Mouse (Mus musculus) kidney, postnatal 36 days (tissue): ENCODE measurements around the gene Slc7a7.

ENCODE experiments used
- DNase-seq, 2 experiments: peaks; one replicate each; pipeline ENCODE4 v3.0.0; 2021 to 2022; ENCODE audit warnings: mixed read lengths in 2 of 2

Slc7a7 gene

GRCm38 (mm10) chr14:54432078-54432836 lies 14.7 kb upstream of the Slc7a7 start:
- peak in 1 of 2 experiments; percentile 62 for DNase-seq

GRCm38 (mm10) chr14:54431334-54432077 lies 13.9 kb upstream of the Slc7a7 start, which contains the start of gene Mmp14:
Gene Mmp14 (plus strand): TSS chr14:54431612.
- DNase-seq: peak; percentile 61 to 68

DNA sequence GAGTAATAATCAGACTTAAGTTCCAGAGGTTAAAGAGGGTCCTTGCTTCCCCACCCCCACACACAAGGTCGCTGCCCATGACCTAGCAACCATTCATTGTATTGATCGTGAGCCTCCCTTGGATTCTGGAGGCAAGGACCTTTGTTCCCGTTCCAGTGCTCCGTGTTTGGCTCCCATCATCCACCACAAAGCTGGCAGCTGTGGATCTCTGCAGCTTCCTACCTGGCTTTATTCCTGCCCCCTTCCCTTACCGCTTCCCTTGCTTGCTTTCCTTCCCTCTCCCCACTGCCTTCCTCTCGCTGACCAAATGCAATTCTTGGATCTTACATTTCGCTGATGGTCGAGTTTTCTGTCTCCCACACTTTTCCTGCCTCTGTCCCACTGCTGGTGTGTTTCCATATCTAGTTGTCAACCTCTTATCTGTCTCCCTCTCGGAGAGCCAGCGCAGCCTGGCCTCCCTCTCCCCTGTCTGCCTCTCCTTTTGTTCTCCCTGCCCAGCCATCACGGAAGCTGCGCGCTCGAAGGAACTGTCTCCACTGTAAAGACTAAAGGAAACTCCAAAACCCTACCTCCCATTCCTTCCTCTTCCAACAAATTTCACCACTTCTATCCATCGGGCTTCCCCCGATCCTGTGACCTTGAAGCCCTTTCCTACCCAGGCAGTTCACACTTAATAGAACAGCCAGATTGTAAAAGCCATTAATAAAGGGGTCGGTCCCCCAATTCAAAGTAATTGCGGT lies 13.0 kb upstream of the Slc7a7 start:
- DNase-seq: no peak

GRCm38 (mm10) chr14:54429332-54430093 lies 11.9 kb upstream of the Slc7a7 start:
- no peak for DNase-seq

DNA sequence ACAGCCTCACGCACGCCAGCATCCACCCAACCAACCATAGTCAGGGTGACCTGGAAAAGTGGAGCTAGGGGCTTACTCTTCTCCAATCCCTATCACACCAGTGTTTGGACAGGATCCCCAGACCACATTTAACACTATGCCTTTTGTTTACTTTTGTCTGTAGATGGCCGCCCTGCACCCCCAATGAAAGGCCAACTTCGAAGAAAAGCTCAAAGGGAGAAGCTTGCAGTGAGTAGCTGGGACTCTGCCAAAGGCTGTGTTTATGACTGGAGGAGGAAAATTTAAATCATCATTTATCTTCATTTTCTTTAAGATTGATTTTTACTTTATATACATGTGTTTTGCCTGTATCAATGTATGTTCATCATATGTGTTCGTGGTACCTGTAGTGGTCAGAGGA lies 10.8 kb upstream of the Slc7a7 start:
- no peak for DNase-seq

- DNase-seq: no peak
Observed at GRCm38 (mm10) chr14:54427696-54428095, 10.1 kb upstream of the Slc7a7 start.

- peak; percentile 95 to 97 for DNase-seq
Observed at GRCm38 (mm10) chr14:54426689-54427398, 9.3 kb upstream of the Slc7a7 start, which contains the start of gene Mrpl52. Gene Mrpl52 (plus strand): TSS chr14:54426909.

GRCm38 (mm10) chr14:54426003-54426688 lies 8.6 kb upstream of the Slc7a7 start:
- no peak for DNase-seq

DNA sequence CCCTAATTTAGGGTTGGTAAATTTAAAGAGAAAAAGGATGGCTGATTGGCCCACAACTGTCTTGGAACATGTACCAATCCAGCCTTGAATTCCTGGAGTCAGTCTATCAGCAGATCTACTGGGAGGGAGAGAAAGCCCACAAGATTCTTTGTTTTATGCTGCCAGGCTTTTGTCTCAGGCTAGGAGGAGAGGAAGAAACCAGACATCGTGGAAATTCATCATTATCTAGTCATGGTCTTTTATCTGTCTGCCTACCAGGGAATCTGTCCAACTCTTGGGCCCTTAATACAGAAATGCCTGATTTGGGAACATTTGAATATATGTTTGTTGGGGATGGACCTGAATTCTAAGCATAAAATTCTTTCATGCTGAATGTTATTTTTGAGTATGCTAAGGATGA lies 8.0 kb upstream of the Slc7a7 start:
- DNase-seq: no peak

GRCm38 (mm10) chr14:54424634-54425033 lies 7.1 kb upstream of the Slc7a7 start:
- no peak for DNase-seq

DNA sequence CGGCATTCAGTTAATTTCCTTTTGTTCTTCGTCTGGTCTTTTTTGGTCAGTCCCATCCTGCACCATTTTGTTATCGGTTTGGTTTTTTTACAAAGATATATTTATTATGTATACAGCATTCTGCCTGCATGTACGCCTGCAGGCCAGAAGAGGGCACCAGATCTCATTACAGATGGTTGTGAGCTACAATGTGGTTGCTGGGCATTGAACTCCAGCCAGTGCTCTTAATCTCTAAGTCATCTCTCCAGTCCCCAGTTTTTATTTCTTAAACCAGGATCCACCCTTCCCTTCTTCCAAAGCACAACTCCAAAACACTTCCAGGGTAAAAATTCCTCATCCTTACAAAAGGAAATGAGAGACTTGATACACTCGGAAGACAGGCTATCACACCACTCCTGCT lies 5.8 kb upstream of the Slc7a7 start:
- DNase-seq: no peak

- no peak for DNase-seq
Observed at GRCm38 (mm10) chr14:54421014-54421413, 3.4 kb upstream of the Slc7a7 start.

DNA sequence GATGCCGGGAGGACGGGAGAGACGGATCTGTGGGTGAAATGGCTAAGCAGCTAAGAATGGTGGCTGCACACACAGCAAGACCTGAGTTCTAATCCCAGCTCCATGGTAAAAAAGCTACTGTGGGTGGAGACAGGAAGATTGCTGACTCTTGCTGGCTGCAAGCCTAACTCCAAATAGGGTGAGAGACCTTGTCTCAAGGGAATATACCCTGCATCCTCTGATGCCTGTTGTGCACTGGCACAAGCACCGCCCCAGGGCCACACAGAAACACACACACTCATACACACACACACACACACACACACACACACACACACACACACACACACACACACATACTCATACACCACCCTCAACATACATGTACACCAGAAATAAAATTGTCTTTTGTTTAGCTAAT lies 750 bp downstream of the Slc7a7 start:
- no peak for DNase-seq

- no peak for DNase-seq
Observed at GRCm38 (mm10) chr14:54416229-54416775, 1.3 kb downstream of the Slc7a7 start.

DNA sequence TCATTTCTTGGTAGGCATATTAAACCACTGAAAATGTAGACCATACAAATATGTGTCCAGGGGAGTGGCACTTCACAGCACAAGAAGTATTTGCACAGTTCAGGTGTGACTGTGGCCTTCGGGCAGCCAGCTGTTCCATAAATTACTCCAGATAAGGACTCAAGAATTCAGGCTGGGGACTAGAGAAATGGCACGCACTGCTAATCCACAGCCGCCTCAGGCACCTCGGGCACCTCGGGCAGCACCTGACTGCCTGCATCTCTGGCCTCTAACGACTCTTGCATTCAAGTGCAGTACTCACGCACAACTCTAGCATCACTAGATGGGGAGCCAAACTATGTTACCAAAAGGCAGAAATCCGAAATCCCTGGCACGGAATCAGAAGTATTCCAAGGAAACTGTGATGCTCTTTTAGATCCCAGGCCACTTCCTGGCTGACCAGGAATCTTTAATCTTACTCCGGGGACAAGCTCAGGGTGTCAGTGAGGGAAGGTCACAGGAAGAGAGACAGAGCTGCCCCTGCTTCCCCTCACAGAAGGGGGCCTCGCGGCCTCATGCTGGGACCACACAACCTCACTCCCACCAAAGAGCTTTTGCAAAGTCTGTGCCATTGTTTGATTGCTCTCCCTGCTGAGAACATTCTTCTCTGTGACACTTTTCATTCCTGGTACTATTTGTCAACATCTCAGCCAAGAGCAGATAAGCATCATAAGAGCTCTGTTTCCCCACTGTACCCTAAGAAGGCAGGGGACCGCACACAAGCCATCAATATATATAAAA lies 2.1 kb downstream of the Slc7a7 start:
- DNase-seq: no peak

- DNase-seq: peak; percentile 81
Observed at GRCm38 (mm10) chr14:54413877-54414700, 3.5 kb downstream of the Slc7a7 start.

GRCm38 (mm10) chr14:54412629-54413170 lies 4.9 kb downstream of the Slc7a7 start:
- peak; percentile 75 to 82 for DNase-seq

GRCm38 (mm10) chr14:54412000-54412576 lies 5.5 kb downstream of the Slc7a7 start:
- no peak for DNase-seq
